Mouse (Mus musculus): ENCODE measurements around the gene Gm3755. TPM values are rescaled to one million over a fixed set of nuclear protein-coding genes. Genes with fewer than 3 reads are reported as not detected.
"Not testable (repeated sequence)": the region's sequence is repeated elsewhere in the genome, so short reads cannot be mapped to it uniquely, and the experiment has no call there.

Gene Gm3755
- polyA plus RNA-seq (2017; shearing (Covaris generic)), result not detected

- not testable (repeated sequence) for ATAC-seq
Observed at GRCm38 (mm10) chr14:7450817-7451216, at the start of gene Gm3755. TSS of gene Gm3755 (minus strand) at chr14:7450917.

GRCm38 (mm10) chr14:7488731-7489130, 38.0 kb upstream of the Gm3755 start:
- ATAC-seq, result not testable (repeated sequence)

GRCm38 (mm10) chr14:7483662-7484061, 32.9 kb upstream of the Gm3755 start, which contains the start of gene Gm3752:
TSS of gene Gm3752 (minus strand) at chr14:7483762.
- ATAC-seq, result not testable (repeated sequence)

GRCm38 (mm10) chr14:7422496-7422895, 28.2 kb downstream of the Gm3755 start:
- not testable (repeated sequence) for ATAC-seq

Other genes with a start within 250 kb of the Gm3755 start
- not detected for gene Gm3727, start 186.2 kb downstream of the Gm3755 start, polyA plus RNA-seq (2017; shearing (Covaris generic))
- gene Gm3739, start 135.9 kb downstream of the Gm3755 start, polyA plus RNA-seq (2017; shearing (Covaris generic)), result 10 to 100 TPM in 1 of 2 experiments, 1 to 10 TPM in 1; 7.5 to 12.4 TPM
- not detected for gene Gm5797, start 118.5 kb downstream of the Gm3755 start, polyA plus RNA-seq (2017; shearing (Covaris generic))
- not detected for gene Gm8374, start 85.8 kb downstream of the Gm3755 start, polyA plus RNA-seq (2017; shearing (Covaris generic))
- 10 to 100 TPM in 1 of 2 experiments, 1 to 10 TPM in 1; 5.1 to 10.4 TPM for gene Gm3752, start 32.8 kb upstream of the Gm3755 start, polyA plus RNA-seq (2017; shearing (Covaris generic))
- 1 to 10 TPM; 2.1 to 3.1 TPM for gene Gm3558, start 117.6 kb upstream of the Gm3755 start, polyA plus RNA-seq (2017; shearing (Covaris generic))
- gene Gm10338, start 144.7 kb upstream of the Gm3755 start, polyA plus RNA-seq (2017; shearing (Covaris generic)), result not detected
- gene Gm10128, start 193.1 kb upstream of the Gm3755 start, polyA plus RNA-seq (2017; shearing (Covaris generic)), result not detected

Data from activated CD4-positive, CD25-positive, alpha-beta regulatory T cell, adult 4 months (primary cell).